Comparison of ENCODE assay signal across 11 mouse cellular contexts in genomic region chr2:52211358-52211899, GRCm38 (mm10).
DNase-seq lines count a peak whose midpoint lies in the region; ATAC-seq lines count a peak whose summit lies in the region.
"Had no signal": no experiment of that assay in that cellular context is flagged by ENCODE, and none has a peak within 500 bp of the region (broad histone marks: within the 10 kb centered on the region; RNA-seq: fewer than 3 reads in every experiment).

No protein-coding gene starts in this region.

- H3K36me3 ChIP-seq in kidney, embryonic 16.5 days (ENCODE audit: insufficient read depth, low read length), result no peaks in the 10 kb centered on the region
- H3K36me3 ChIP-seq in liver, embryonic 11.5 days (ENCODE audit: control insufficient read depth, insufficient read depth, low read length), result no peaks in the 10 kb centered on the region
- H3K36me3 ChIP-seq: stomach, embryonic 15.5 days had no signal

- H3K4me2 ChIP-seq in kidney, embryonic 16.5 days (replicated peaks; ENCODE audit: low read depth, low read length), result no peak overlapping the region
- no peak overlapping the region for H3K4me2 ChIP-seq in liver, embryonic 11.5 days
- H3K4me2 ChIP-seq: stomach, embryonic 15.5 days had no signal

- no peak overlapping the region for H3K27ac ChIP-seq in kidney, embryonic 16.5 days (ENCODE audit: low read length)
- H3K27ac ChIP-seq in liver, embryonic 11.5 days (ENCODE audit: low read depth, low read length), result no peak overlapping the region
- H3K27ac ChIP-seq: stomach, embryonic 15.5 days had no signal

- DNase-seq in cerebellum, adult 11-12 months, result peak; percentile 65
- DNase-seq in kidney, adult 11 months, result no peak
- DNase-seq in brain, adult 2 months (ENCODE audit: low read depth, low spot score), result peak; percentile 85
- DNase-seq in kidney, postnatal 14 days, result peak; percentile 24
- DNase-seq in liver, embryonic 11.5 days (ENCODE audit: low spot score), result no peak
- DNase-seq: layer of hippocampus, postnatal 36 days; liver, postnatal 0 days had no signal

- no peak overlapping the region for H3K9ac ChIP-seq in kidney, embryonic 16.5 days (replicated peaks; ENCODE audit: low read length)
- H3K9ac ChIP-seq in liver, embryonic 11.5 days (ENCODE audit: low read depth, low read length), result no peak overlapping the region
- H3K9ac ChIP-seq: liver, postnatal 0 days; stomach, embryonic 15.5 days had no signal

- 37% methylated on average over 5 of the region's 5 CpGs for WGBS in kidney, embryonic 16.5 days
- WGBS in liver, embryonic 11.5 days, result 73% methylated on average over 5 of the region's 5 CpGs

- no peaks in the 10 kb centered on the region for H3K9me3 ChIP-seq in kidney, embryonic 16.5 days (ENCODE audit: low read length)
- H3K9me3 ChIP-seq in liver, embryonic 11.5 days (ENCODE audit: control insufficient read depth, low read length), result no peaks in the 10 kb centered on the region
- H3K9me3 ChIP-seq: stomach, embryonic 15.5 days had no signal

- H3K27me3 ChIP-seq in kidney, embryonic 16.5 days (ENCODE audit: insufficient read depth, low read length), result no peaks in the 10 kb centered on the region
- no peaks in the 10 kb centered on the region for H3K27me3 ChIP-seq in liver, embryonic 11.5 days (replicated peaks; ENCODE audit: control insufficient read depth, insufficient read depth, low read length)
- H3K27me3 ChIP-seq: stomach, embryonic 15.5 days had no signal

- no peak overlapping the region for H3K4me3 ChIP-seq in kidney, embryonic 16.5 days (ENCODE audit: low read length)
- H3K4me3 ChIP-seq in liver, embryonic 11.5 days (ENCODE audit: low read depth, low read length), result no peak overlapping the region
- H3K4me3 ChIP-seq: stomach, embryonic 15.5 days had no signal

- H3K4me1 ChIP-seq in kidney, embryonic 16.5 days (ENCODE audit: insufficient read depth, low read length), result 0 out of 2 replicates have a peak, but pooled peaks cover 6% of the 10 kb centered on the region
- no peaks in the 10 kb centered on the region for H3K4me1 ChIP-seq in liver, embryonic 11.5 days (replicated peaks; ENCODE audit: control insufficient read depth, insufficient read depth, low read length)
- H3K4me1 ChIP-seq: stomach, embryonic 15.5 days had no signal

- no peak for ATAC-seq in cerebellum, adult (ENCODE audit: insufficient number of reproducible peaks, low FRiP score, low TSS enrichment)
- peak; percentile 81 for ATAC-seq in kidney, embryonic 16.5 days (ENCODE audit: low FRiP score, low TSS enrichment)
- no peak for ATAC-seq in liver, embryonic 11.5 days (replicated peaks; ENCODE audit: low FRiP score)
- no peak for ATAC-seq in inflammation-experienced regulatory T-cells, adult 6 months
- ATAC-seq: liver, postnatal 0 days had no signal

Comparison
In these comparisons a context has a peak if more than half of its experiments do, and no peak if none do; other contexts are left out.
1. DNase-seq: peak in cerebellum, adult 11-12 months (single experiment), brain, adult 2 months (single experiment) and kidney, postnatal 14 days (single experiment); none in kidney, adult 11 months (single experiment) and liver, embryonic 11.5 days (single experiment).